Mouse (Mus musculus): ENCODE measurements around the gene Hp1bp3. TPM values are rescaled to one million over a fixed set of nuclear protein-coding genes. Genes with fewer than 3 reads are reported as not detected.
A peak's percentile ranks its signal among the peaks of the same experiment; 100 is the strongest.

Gene Hp1bp3
- total RNA-seq (2021) = 100 to 1,000 TPM; 158 to 161 TPM
- long read RNA-seq, transcript Hp1bp3-202 (12 exons, 3,113 nt) = major isoform, 29 of 62 reads
- long read RNA-seq, partial matches to known transcripts = 23 of 62 reads
- long read RNA-seq, other reads (novel, unspliced or antisense) = 7 of 62 reads

DNA sequence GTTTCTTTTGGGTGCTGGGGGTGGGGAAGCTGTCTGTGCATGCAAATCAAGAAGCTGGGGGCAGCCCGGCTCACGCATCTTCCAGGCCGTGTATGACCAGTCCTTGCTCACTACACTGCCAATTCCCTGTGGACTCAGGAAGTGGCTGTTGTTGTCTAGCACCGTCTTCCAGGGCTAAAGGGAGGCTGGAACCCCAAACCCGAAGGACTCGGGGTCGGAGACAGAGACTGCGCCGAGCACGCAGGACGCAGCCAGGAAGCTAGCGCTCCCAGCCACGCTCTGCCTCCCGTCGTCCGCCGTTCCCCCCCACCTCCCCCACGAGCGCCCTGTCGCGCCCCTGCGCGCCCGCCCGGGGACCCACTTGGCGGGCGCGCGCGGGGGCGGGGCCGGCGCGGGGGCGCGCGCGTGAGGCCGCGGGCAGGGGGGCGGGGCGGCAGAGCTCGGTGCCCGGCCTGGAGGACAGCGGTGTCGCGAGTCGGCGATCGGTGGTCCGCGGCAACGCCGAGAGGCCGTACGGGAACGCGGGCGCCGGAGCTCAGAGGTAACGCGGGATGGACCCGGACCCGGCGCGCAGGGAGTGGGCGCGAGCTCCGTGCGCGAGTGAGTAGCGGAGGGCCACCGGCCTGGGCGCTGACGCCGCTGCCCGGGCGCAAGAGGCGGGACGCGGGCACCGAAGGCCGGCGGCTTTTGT lies at the start of gene Hp1bp3:
Gene Hp1bp3, plus strand, starts transcription at position 97 of the 691 bp plus-strand sequence.
- peak; percentile 76 to 89 for DNase-seq (ENCODE audit: low spot score in 2 of 2)

DNA sequence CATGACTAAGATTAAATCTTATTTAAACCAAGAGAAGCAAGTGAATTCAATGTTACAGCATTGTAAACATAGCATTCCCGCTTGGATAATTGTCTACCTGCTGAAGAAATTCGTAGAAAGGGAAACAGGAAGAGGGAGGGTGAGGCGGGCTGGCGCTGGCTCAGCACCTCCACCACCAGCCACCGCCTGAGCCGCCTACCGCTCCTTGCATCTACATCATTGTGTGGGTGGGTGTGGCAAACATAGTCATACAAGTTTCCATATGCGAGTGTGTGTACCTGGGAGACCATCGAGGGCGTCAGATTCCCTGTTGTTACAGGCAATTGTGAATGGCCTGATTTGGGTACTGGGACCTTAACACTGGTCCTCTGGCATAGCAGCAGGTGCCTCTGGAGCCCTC lies 49.6 kb upstream of the Hp1bp3 start:
- DNase-seq (ENCODE audit: low spot score in 2 of 2) = no peak

GRCm38 (mm10) chr4:138168162-138168561 lies 47.9 kb upstream of the Hp1bp3 start:
- no peak for DNase-seq (ENCODE audit: low spot score in 2 of 2)

- DNase-seq (ENCODE audit: low spot score in 2 of 2) = no peak
These were observed 46.7 kb upstream of the Hp1bp3 start for GRCm38 (mm10) chr4:138169420-138169819.

GRCm38 (mm10) chr4:138172686-138173085 lies 43.4 kb upstream of the Hp1bp3 start:
- no peak for DNase-seq (ENCODE audit: low spot score in 2 of 2)

GRCm38 (mm10) chr4:138179391-138179790 lies 36.7 kb upstream of the Hp1bp3 start:
- DNase-seq (ENCODE audit: low spot score in 2 of 2) = no peak

DNA sequence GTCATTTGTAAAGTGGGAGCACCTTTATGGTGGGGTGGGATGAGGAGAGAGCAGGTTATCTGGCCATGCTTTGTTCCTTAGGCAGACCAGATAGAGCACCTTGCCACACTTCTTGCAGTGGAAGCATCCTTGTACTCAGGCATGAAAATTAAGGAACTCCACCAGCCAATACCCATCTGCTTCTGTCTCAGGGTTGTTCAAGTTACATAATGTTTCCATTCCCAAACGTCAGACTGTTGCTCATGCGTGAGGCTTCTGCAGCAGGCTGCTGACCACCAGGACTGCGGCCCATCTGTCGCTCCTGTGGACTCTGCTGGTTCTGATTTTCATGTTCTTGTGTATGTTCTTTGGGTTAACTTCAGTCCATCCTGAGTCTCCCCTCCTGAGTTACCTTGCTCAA lies 35.4 kb upstream of the Hp1bp3 start:
- no peak for DNase-seq (ENCODE audit: low spot score in 2 of 2)

DNA sequence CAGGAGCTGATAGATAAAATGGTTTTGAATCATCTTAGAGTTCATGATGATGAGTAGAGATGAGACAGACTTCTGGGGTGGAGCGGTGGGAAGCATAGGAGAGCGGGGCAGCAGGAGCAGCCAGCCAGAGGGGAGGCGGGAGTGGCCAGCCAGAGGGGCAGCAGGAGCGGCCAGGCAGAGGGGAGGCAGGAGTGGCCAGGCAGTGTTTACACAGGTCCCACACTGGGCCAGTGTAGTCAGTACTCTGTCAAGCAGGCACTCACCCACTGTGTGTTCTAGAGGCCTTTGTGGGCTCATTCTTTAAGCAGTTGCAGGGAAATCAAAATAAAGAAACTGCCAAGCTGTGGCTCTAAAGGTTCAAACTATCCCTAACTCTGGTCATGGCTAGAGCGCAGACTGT lies 32.0 kb upstream of the Hp1bp3 start:
- DNase-seq (ENCODE audit: low spot score in 2 of 2) = no peak

- no peak for DNase-seq (ENCODE audit: low spot score in 2 of 2)
These were observed 31.5 kb upstream of the Hp1bp3 start for GRCm38 (mm10) chr4:138184573-138184981.

DNA sequence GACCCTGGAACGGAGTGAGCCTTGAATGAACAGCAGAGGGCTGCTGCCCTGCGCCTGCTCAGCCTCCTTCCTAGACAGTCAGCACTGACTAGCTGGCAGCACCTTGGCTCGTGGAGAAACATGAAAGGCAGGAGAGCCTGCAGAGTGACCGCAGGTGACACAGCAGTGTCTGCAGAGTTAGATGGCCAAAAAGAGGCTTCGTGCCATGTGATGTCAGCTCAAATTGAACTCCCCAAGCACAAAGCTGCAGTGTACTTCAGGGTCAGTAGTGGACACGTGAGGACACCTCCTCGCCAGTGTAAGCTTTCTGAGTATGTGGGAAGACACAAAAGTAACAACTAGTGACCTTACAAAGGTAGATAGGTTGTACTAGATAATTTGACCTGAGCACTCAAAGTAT lies 30.1 kb upstream of the Hp1bp3 start:
- no peak for DNase-seq (ENCODE audit: low spot score in 2 of 2)

- no peak for DNase-seq (ENCODE audit: low spot score in 2 of 2)
These were observed 28.1 kb upstream of the Hp1bp3 start for GRCm38 (mm10) chr4:138187995-138188394.

GRCm38 (mm10) chr4:138192561-138192960 lies 23.5 kb upstream of the Hp1bp3 start:
- DNase-seq (ENCODE audit: low spot score in 2 of 2) = no peak

- no peak for DNase-seq (ENCODE audit: low spot score in 2 of 2)
These were observed 15.3 kb upstream of the Hp1bp3 start for GRCm38 (mm10) chr4:138200769-138201168.

DNA sequence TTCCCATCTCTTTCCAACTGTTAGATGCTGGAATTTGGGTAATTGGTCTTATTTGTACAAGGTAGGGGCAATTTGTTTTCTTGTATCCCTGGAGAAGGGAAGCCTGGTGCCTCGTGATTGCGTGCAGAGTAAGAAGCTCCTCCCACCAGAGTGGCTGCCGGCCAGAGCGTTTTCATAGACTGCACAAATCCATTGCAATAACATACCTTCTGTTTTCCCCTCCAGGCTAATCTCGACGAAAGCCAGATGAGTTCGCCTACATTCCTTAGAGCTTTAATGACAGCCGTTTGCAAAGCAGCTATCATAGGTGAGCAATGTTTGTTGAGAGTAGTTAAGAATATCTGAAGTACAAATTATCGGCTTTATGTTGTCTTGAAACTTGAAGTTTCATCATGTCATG lies 14.4 kb upstream of the Hp1bp3 start:
- DNase-seq (ENCODE audit: low spot score in 2 of 2) = no peak

DNA sequence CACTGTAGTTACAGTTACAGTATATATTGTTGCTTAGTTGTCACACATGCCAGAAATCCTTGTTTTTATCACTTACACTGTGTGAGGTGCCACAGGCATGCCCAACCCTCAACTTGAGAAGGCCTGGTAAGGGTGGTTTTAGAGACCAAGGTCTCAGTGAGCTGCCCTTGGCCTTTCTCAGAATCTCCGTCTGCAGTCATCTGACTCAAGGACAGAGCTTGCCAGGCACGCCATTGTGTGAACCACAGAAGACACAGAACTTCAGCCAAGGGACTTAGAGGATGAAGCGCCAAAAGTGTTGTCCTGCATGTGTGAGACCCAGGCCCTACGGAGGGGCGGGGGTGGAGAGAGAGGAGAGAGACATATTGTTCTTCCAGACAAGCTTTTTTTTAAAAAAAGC lies 6.0 kb upstream of the Hp1bp3 start:
- DNase-seq (ENCODE audit: low spot score in 2 of 2) = no peak

GRCm38 (mm10) chr4:138213861-138214260 lies 2.2 kb upstream of the Hp1bp3 start:
- no peak for DNase-seq (ENCODE audit: low spot score in 2 of 2)

DNA sequence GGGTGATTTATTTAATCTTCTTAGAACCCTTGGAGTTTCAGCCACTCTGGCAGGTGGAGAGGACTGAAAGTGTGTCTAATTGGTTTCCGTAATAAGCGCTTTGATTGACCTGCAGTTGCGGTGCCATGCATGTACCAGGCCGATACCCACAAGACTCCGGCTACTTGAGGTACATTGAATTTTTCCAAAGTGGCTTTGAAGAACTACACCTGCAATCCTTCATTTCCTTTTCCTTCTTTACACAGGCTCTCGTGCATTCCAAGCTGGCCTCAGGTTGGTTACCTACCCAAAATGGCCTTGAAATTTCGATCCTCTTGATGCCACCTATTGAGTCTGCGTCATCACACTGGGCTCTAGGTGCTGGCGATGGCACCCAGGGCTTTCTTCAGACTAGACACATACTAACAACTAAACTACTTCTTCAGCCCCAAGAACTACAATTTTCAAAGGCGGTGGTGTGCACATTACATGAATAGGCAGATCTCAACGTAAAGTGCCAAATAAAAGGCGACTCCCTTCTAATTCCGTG lies 361 bp upstream of the Hp1bp3 start:
- DNase-seq (ENCODE audit: low spot score in 2 of 2) = no peak

DNA sequence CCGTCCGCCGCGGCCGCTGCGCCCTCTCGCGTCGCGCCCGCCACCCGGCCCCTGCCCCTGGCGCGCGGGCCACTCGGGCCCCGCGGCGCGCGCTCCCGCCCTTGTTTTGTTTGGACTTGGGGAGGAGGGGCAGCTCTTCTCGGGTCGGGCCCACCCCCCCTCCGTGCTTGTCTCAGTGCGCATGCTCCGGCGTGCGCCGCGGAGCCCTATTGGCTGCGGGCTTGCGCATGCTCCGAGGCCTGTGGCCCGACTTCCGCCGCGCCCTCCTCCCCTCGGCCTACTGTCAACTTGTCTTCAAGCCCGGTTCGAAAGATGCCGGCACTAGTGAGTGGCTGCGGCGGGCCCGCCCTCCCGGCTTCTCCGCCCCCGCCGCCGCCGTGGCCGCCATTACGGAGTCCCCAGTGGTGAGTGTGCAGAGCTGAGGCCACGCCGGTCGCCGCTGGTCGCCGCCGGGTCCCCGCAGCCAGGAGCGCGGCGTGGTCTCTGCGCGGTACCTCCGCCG lies 846 bp downstream of the Hp1bp3 start:
- DNase-seq (ENCODE audit: low spot score in 2 of 2) = peak; percentile 97 to 99

DNA sequence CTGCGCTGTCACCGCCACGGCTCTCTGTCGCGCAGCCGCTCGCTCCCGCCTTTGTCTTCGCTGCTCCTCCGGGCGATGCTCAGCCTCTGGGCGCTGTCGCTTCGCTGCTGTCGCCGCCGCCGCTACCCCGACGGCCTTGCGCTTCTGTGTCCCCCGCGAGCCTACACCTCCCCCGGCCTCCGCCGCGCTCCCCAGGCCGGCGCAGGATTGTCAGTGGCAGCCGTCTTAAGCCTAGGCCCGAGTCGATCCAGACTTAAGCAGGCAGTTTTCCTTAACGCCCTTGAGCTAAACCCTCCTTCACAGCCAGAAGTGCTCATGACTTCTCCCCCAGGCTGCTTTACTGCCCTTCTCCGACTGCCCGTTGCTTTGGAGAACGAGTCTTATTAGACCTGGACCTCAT lies 1.3 kb downstream of the Hp1bp3 start:
- no peak for DNase-seq (ENCODE audit: low spot score in 2 of 2)

- no peak for DNase-seq (ENCODE audit: low spot score in 2 of 2)
These were observed 2.0 kb downstream of the Hp1bp3 start for GRCm38 (mm10) chr4:138217951-138218685.

DNA sequence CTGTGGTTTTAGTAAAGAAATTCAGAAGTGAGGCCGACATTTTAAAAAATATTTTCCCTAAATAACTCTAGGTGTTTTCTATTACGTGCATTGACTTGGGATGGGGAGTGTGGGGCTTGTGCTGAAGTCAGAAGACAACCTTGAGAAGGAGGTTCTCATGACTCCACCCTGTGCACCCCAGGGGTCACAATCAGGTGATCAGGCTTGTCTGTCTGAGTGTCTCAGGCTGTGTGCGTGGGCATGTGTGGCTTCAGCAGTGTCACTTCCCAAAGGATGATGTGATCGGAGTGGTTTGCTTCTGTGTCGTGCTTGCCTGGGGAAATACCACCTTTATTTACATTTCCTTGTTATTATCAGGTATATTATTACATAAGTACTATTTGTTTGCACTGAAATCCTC lies 3.2 kb downstream of the Hp1bp3 start:
- DNase-seq (ENCODE audit: low spot score in 2 of 2) = no peak

DNA sequence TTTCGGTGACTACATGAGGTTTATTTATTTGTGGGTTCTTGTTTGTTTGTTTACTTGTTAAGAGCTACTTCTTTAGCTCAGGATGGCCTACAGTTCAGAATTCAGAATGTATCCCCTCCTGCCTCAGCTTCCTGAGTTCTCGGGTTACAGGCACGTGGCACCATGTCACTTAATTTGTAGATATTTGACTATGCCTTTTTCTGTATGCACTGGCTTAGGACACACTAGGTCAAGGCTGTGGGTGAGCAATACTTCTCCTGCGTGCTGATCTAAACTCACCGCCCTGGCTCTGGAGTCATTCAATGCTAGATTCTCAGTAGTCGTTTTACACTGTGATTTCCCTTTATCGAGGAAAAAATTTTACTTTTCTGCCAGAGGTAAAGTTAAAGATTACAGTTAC lies 4.7 kb downstream of the Hp1bp3 start:
- no peak for DNase-seq (ENCODE audit: low spot score in 2 of 2)
